Mouse (Mus musculus): ENCODE results near the gene Ankrd13a.

GRCm38 (mm10) chr5:114753384-114753783 lies 21.1 kb upstream of the Ankrd13a start:
- no peak for TF ChIP-seq CTCF (IDR thresholded peaks at IDR 0.05; ENCODE audit: control insufficient read depth, insufficient read depth, low read length)
- TF ChIP-seq POLR2A (IDR thresholded peaks at IDR 0.05; ENCODE audit: borderline replicate concordance, control insufficient read depth, low read depth, low read length), result no peak
